Mouse (Mus musculus) midbrain, embryonic 11.5 days (tissue): Measurements from ENCODE around the gene Mrpl24. TPM values are rescaled to one million over a fixed set of nuclear protein-coding genes. Genes with fewer than 3 reads are reported as not detected.

Source experiments
- ATAC-seq: fragments of 200-750 bp; cut with Nextera tagmentation; 2 replicates; pipeline ENCODE4 v1.8.0; 2017; ENCODE audit warnings: moderate TSS enrichment, moderate library complexity; ENCODE audit not compliant: low FRiP score
- DNase-seq: peaks from one replicate; pipeline ENCODE4 v3.0.0; 2015; ENCODE audit warnings: low spot score; ENCODE audit errors: missing footprints
- H3K27ac ChIP-seq: fragments of 300-500 bp; sonication (generic); 2 replicates; pipeline ENCODE4 v1.5.1; 2014; ENCODE audit warnings: low read depth, low read length
- H3K27me3 ChIP-seq: fragments of 300-500 bp; sonication (generic); 2 replicates; pipeline ENCODE4 v1.6.1; 2014; ENCODE audit warnings: mild to moderate bottlenecking, low read length, moderate library complexity, mixed read lengths; ENCODE audit not compliant: control insufficient read depth, insufficient read depth
- H3K36me3 ChIP-seq: fragments of 300-500 bp; sonication (generic); 2 replicates; pipeline ENCODE4 v1.6.1; 2014; ENCODE audit warnings: mild to moderate bottlenecking, low read length, moderate library complexity, mixed read lengths; ENCODE audit not compliant: control insufficient read depth, insufficient read depth
- H3K4me1 ChIP-seq: fragments of 300-500 bp; sonication (generic); 2 replicates; pipeline ENCODE4 v1.6.1; 2014; ENCODE audit warnings: low read length; ENCODE audit not compliant: control insufficient read depth, insufficient read depth
- H3K4me2 ChIP-seq: fragments of 300-500 bp; sonication (generic); 2 replicates; pipeline ENCODE4 v1.6.1; 2014; ENCODE audit warnings: mild to moderate bottlenecking, moderate library complexity
- H3K4me3 ChIP-seq: fragments of 300-500 bp; sonication (generic); 2 replicates; pipeline ENCODE4 v1.5.1; 2014; ENCODE audit warnings: low read depth, low read length
- H3K9ac ChIP-seq: fragments of 300-500 bp; sonication (generic); 2 replicates; pipeline ENCODE4 v1.6.1; 2014; ENCODE audit warnings: low read length
- H3K9me3 ChIP-seq: fragments of 300-500 bp; sonication (generic); 2 replicates; pipeline ENCODE4 v1.6.1; 2016; ENCODE audit warnings: low read length; ENCODE audit not compliant: control insufficient read depth
- WGBS: fragments of 180-500 bp; shearing (Covaris S2); extraction: QIAGEN DNeasy Blood & Tissue Kit; methylation state at CpG from one replicate; pipeline ENCODE4 v1.1.7; 2014; 5-methylcytosine and 5-hydroxymethylcytosine counted together
- polyA plus RNA-seq: library from polyadenylated mRNA; unstranded; fragments of >200 nt; fragmentation: Nextera tagmentation; extraction: Ambion mirVana; gene quantifications from 2 replicates; pipeline ENCODE4 v1.2.1, GENCODE M21; 2014

The Mrpl24 gene
- polyA plus RNA-seq, 1 experiment from 2014 or later = 73.9 TPM

GRCm38 (mm10) chr3:87920270-87920943 lies 1.1 kb downstream of the Mrpl24 start:
- Histone ChIP-seq H3K9me3 (no peaks in the 10 kb centered on the region), H3K4me3 (peak overlapping the region; percentile 53), H3K9ac (peak overlapping the region; percentile 60; the same call in 1 of the 2 replicates), H3K4me2 (peak overlapping the region; percentile 68), H3K27me3 (no peaks in the 10 kb centered on the region), H3K36me3 (peaks cover 12% of the 10 kb centered on the region; the same call in 1 of the 2 replicates), H3K4me1 (peaks cover 5% of the 10 kb centered on the region), H3K27ac (no peak overlapping the region)
- DNase-seq (peak; percentile 80), ATAC-seq (no peak)
- WGBS = 66% methylated on average over 9 of the region's 9 CpGs

- no peak for ATAC-seq
- WGBS = 93% methylated on average over 7 of the region's 7 CpGs
- H3K4me3 ChIP-seq = no peak overlapping the region
- no peaks in the 10 kb centered on the region for H3K9me3 ChIP-seq
- no peak overlapping the region for H3K27ac ChIP-seq
- H3K4me2 ChIP-seq = no peak overlapping the region
- H3K4me1 ChIP-seq = peaks cover 10% of the 10 kb centered on the region
- H3K27me3 ChIP-seq = no peaks in the 10 kb centered on the region
- DNase-seq = no peak
- no peak overlapping the region for H3K9ac ChIP-seq
- H3K36me3 ChIP-seq = peaks cover 14% of the 10 kb centered on the region; the same call in 1 of the 2 replicates
These were observed 5.7 kb downstream of the Mrpl24 start for GRCm38 (mm10) chr3:87924996-87925395.

DNA sequence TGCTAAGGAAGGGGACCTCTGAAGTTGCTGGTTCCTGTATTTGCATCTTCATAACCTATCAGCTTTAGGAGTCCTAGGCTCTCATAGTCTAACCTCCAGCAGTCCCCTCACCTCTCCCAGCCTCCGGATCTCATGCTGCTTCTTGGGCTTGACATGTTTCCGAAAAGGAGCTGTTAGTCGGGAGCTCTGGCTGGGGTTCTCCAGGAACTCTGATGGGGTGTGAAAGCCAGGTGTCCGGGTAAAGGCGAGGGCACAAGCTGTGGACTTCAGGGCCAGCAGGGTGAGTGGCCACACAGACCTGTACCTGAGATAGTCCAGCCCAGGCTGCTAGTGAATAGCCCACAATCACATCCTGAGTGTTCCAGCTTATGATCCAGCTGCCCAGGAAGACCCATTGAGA lies 8.1 kb downstream of the Mrpl24 start:
- H3K36me3 ChIP-seq = peaks cover 20% of the 10 kb centered on the region
- DNase-seq (no peak), ATAC-seq (no peak)
- no peak overlapping the region for H3K4me2 ChIP-seq
- H3K9ac ChIP-seq = no peak overlapping the region
- H3K27ac ChIP-seq = no peak overlapping the region
- no peaks in the 10 kb centered on the region for H3K27me3 ChIP-seq
- no peaks in the 10 kb centered on the region for H3K9me3 ChIP-seq
- 96% methylated on average over 5 of the region's 5 CpGs for WGBS
- H3K4me3 ChIP-seq = no peak overlapping the region
- peaks cover 18% of the 10 kb centered on the region for H3K4me1 ChIP-seq

DNA sequence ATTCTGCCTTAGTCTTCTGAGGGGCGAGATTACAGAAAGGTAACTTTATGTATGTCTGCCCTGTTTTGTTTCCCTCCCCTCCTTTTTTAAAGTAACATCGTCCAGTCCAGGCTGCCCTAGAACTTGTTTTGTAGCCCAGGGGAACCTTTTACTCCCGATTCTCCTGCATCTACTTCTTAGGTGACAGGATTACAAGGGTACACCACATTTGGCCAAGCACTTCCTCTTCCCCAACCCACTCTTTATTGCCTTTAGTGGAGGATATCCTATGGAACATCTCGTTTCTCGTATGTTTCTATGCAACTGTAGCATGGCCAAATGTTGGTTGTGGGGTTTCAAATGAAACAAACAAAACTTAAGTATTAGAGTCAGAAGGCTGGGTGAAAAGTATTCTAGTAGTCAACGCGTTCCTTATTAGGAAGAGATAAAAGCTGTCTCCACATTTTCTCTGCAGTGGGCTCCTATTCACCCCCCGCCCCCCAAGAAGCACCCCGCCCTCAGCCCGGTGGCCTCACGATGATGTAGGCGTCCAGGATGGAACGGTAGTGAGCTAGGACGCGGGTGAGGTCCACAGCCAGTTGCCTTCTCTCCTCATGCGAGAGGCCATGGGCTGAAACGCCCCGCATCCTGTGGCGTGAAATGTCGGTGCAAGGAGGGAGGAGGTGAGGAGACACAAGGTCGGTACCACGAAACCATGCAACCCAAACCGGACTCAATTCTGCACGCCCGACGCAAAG lies 10.2 kb downstream of the Mrpl24 start:
- Histone ChIP-seq H3K4me2 (peak overlapping the region; percentile 73), H3K27me3 (no peaks in the 10 kb centered on the region; the same call in 1 of the 2 replicates), H3K4me1 (peaks cover 18% of the 10 kb centered on the region), H3K27ac (no peak overlapping the region), H3K9me3 (no peaks in the 10 kb centered on the region), H3K9ac (peak overlapping the region; percentile 80), H3K36me3 (peaks cover 18% of the 10 kb centered on the region), H3K4me3 (peak overlapping the region; percentile 90)
- peak; percentile 71 for ATAC-seq
- WGBS = 8% methylated on average over 26 of the region's 26 CpGs
- DNase-seq = peak; percentile 78

DNA sequence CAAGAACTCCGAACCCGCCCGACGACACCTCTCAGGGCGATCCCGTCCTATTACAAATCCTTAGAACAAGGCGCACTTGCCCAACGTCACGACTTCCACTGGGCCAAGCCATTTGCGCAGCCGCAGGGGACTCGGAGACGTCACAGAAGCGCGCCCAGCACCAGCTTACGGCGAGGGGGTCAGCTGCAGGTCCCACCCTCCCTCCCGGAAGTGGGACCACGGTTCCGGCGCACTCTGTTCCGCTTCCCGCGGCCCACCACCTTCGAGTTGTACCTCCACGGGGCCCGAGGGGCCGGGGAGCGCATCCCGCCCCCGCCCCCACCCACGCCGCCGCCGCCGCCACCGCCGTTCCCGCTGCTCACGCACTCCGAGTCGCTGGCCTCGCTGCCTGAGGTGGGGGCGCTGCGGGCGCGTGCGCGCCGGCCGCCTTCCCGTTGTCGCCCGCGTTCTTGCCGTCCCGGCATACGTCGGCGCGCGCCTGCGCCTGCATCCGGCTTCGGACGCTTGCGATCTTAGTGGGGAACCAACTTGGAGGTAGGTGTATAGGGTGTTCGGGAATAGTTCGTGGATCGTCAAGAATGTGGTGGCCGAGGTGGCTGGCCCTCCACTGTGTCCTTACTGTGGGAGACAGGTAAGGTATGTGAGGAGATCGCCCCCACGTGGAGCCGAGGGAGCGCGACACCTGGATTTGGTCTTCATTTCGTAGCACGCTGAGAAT lies 10.9 kb downstream of the Mrpl24 start, which contains the start of the genes Isg20l2 and Rrnad1:
Gene Isg20l2 (plus strand): TSS at position 237 of the 718 bp plus-strand sequence.
Gene Rrnad1 (minus strand): TSS at position 640 of the 718 bp plus-strand sequence.
- Histone ChIP-seq H3K4me1 (peaks cover 18% of the 10 kb centered on the region), H3K4me3 (peak within 1 kb of the TSS; percentile 90), H3K36me3 (peaks cover 16% of the 10 kb centered on the region), H3K27ac (peak within 1 kb of the TSS; percentile 62), H3K9me3 (no peaks in the 10 kb centered on the region), H3K9ac (peak within 1 kb of the TSS; percentile 84), H3K4me2 (peak within 1 kb of the TSS; percentile 85), H3K27me3 (no peaks in the 10 kb centered on the region; the same call in 1 of the 2 replicates)
- under 1% methylated on average over 63 of the region's 78 CpGs for WGBS
- peak; percentile 99 for DNase-seq
- ATAC-seq = peak; percentile 99

- H3K4me2 ChIP-seq = no peak overlapping the region
- peaks cover 25% of the 10 kb centered on the region for H3K36me3 ChIP-seq
- H3K4me1 ChIP-seq = peaks cover 15% of the 10 kb centered on the region
- H3K9me3 ChIP-seq = no peaks in the 10 kb centered on the region
- no peaks in the 10 kb centered on the region; the same call in 1 of the 2 replicates for H3K27me3 ChIP-seq
- no peak overlapping the region for H3K9ac ChIP-seq
- WGBS = 90% methylated on average over 5 of the region's 5 CpGs
- H3K4me3 ChIP-seq = no peak overlapping the region
- DNase-seq (no peak), ATAC-seq (no peak)
- H3K27ac ChIP-seq = no peak overlapping the region
These were observed 14.7 kb downstream of the Mrpl24 start for GRCm38 (mm10) chr3:87934026-87934425.

DNA sequence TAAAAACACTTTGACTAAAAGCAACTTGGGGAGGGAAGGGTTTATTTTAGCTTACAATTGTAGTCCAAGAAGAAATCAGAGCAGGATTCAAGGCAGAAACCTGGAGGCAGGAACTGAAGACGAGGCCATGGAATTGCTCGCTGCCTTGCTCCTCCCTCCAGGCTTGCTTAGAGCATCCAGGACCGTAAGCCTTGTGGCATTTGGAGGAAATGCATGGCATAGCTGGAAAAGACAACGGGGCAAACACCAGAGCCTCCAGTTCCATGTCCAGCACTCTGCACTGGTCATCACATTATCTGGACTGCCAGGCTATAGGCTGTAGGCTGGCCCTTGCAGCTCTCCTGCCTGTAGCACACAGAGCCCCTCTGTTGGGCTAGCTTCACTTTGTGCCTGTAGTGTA lies 15.2 kb downstream of the Mrpl24 start:
- peaks cover 25% of the 10 kb centered on the region for H3K36me3 ChIP-seq
- ATAC-seq = no peak
- H3K4me2 ChIP-seq = no peak overlapping the region
- 77% methylated on average over 4 of the region's 4 CpGs for WGBS
- no peaks in the 10 kb centered on the region; the same call in 1 of the 2 replicates for H3K27me3 ChIP-seq
- H3K27ac ChIP-seq = no peak overlapping the region
- no peak overlapping the region for H3K4me3 ChIP-seq
- no peak overlapping the region for H3K9ac ChIP-seq
- peaks cover 11% of the 10 kb centered on the region for H3K4me1 ChIP-seq
- DNase-seq = no peak
- H3K9me3 ChIP-seq = no peaks in the 10 kb centered on the region

- no peak overlapping the region for H3K4me2 ChIP-seq
- no peaks in the 10 kb centered on the region for H3K9me3 ChIP-seq
- no peak overlapping the region for H3K27ac ChIP-seq
- no peak overlapping the region for H3K9ac ChIP-seq
- H3K36me3 ChIP-seq = peaks cover 25% of the 10 kb centered on the region
- H3K4me3 ChIP-seq = no peak overlapping the region
- no peaks in the 10 kb centered on the region; the same call in 1 of the 2 replicates for H3K27me3 ChIP-seq
- peaks cover 11% of the 10 kb centered on the region for H3K4me1 ChIP-seq
- DNase-seq (no peak), ATAC-seq (no peak)
- whole genome bisulfite sequencing = 89% methylated on average over 4 of the region's 4 CpGs
These were observed 15.9 kb downstream of the Mrpl24 start for GRCm38 (mm10) chr3:87935201-87935600.
